Mouse (Mus musculus) CH12.LX (cell line): ENCODE results near the gene Fbxo28. TPM values are rescaled to one million over a fixed set of nuclear protein-coding genes. Genes with fewer than 3 reads are reported as not detected.

Experiments used
- DNase-seq: peaks from one replicate; pipeline ENCODE4 v3.0.0-alpha.2; 2013; ENCODE audit errors: extremely low read depth
- H3K27ac ChIP-seq: 2 replicates; pipeline ENCODE4 v1.5.1; 2012; ENCODE audit warnings: low read depth, mild to moderate bottlenecking, control low read depth, moderate library complexity; ENCODE audit not compliant: insufficient read depth
- H3K27me3 ChIP-seq: replicated peaks from 2 replicates; pipeline ENCODE3; 2012; ENCODE audit warnings: inconsistent platforms
- H3K36me3 ChIP-seq, 2 experiments: replicated peaks in 1 of 2; 2 replicates each; pipeline versions ENCODE3 to v1.6.1; 2012; ENCODE audit warnings: inconsistent platforms in 1 of 2, low read length in 1 of 2, mild to moderate bottlenecking in 1 of 2, mixed read lengths in 1 of 2, moderate library complexity in 1 of 2; ENCODE audit not compliant: control insufficient read depth in 1 of 2, insufficient read depth in 1 of 2
- H3K4me1 ChIP-seq, 2 experiments: 2 replicates each; pipeline ENCODE4 v1.6.1; 2012; ENCODE audit warnings: inconsistent platforms in 1 of 2, moderate library complexity in 1 of 2; ENCODE audit not compliant: insufficient read depth in 2 of 2, control insufficient read depth in 1 of 2
- H3K4me2 ChIP-seq: 2 replicates; pipeline ENCODE4 v1.6.1; 2012; ENCODE audit warnings: low read depth, mild to moderate bottlenecking, control low read depth; ENCODE audit not compliant: poor library complexity, insufficient read depth, severe bottlenecking
- H3K4me3 ChIP-seq, 3 experiments: fragments of 150-350 bp in 1 of 3; sonication (generic) in 1 of 3; replicated peaks in 1 of 3; 2 replicates each; pipeline versions ENCODE3 to v1.5.1; 2011 to 2012; ENCODE audit warnings: low read depth in 2 of 3, low read length in 2 of 3, mild to moderate bottlenecking in 2 of 3, moderate library complexity in 2 of 3, control low read depth in 1 of 3, improper control_type of control experiment in 1 of 3, inconsistent platforms in 1 of 3, mixed read lengths in 1 of 3; ENCODE audit not compliant: poor library complexity in 1 of 3
- H3K79me2 ChIP-seq: replicated peaks from 2 replicates; pipeline ENCODE4 v1.6.1; 2012; ENCODE audit warnings: mild to moderate bottlenecking, moderate library complexity; ENCODE audit not compliant: control insufficient read depth, poor library complexity, insufficient read depth, severe bottlenecking; ENCODE audit errors: extremely low read depth
- H3K9ac ChIP-seq: 2 replicates; pipeline ENCODE4 v1.6.1; 2012; ENCODE audit warnings: low read depth, mild to moderate bottlenecking, control low read depth, moderate library complexity; ENCODE audit not compliant: insufficient read depth
- H3K9me3 ChIP-seq: replicated peaks from 2 replicates; pipeline ENCODE3; 2012; ENCODE audit warnings: low read length, inconsistent platforms, mixed read lengths
- BHLHE40 ChIP-seq: IDR thresholded peaks from 2 replicates; pipeline ENCODE4 v1.6.1; 2011; ENCODE audit warnings: mild to moderate bottlenecking, low read depth, low read length, improper control_type of control experiment
- CHD1 ChIP-seq: IDR thresholded peaks from 2 replicates; pipeline ENCODE4 v1.6.1; 2012; ENCODE audit warnings: low read depth, low read length, improper control_type of control experiment, inconsistent platforms
- CHD2 ChIP-seq: IDR thresholded peaks from 2 replicates; pipeline ENCODE4 v1.6.1; 2011; ENCODE audit warnings: low read length, improper control_type of control experiment
- CTCF ChIP-seq, 2 experiments: IDR thresholded peaks in 1 of 2; conservative IDR thresholded peaks in 1 of 2; 2 replicates each; pipeline ENCODE4 v1.5.1; 2011 to 2012; ENCODE audit warnings: low read depth in 2 of 2, low read length in 2 of 2, improper control_type of control experiment in 1 of 2, inconsistent platforms in 1 of 2, mild to moderate bottlenecking in 1 of 2, moderate library complexity in 1 of 2
- E2F4 ChIP-seq: IDR thresholded peaks from 2 replicates; pipeline ENCODE4 v1.6.1; 2011; ENCODE audit warnings: low read depth, low read length, improper control_type of control experiment; ENCODE audit not compliant: insufficient replicate concordance
- ELF1 ChIP-seq: IDR thresholded peaks from 2 replicates; pipeline ENCODE4 v1.6.1; 2014; ENCODE audit warnings: low read depth, mild to moderate bottlenecking, inconsistent platforms, low read length, improper control_type of control experiment
- EP300 ChIP-seq: IDR thresholded peaks from 2 replicates; pipeline ENCODE4 v1.6.1; 2011; ENCODE audit warnings: low read length, improper control_type of control experiment
- ETS1 ChIP-seq: conservative IDR thresholded peaks from 2 replicates; pipeline ENCODE4 v1.6.1; 2012; ENCODE audit warnings: low read depth, mild to moderate bottlenecking, inconsistent platforms, low read length, improper control_type of control experiment, moderate library complexity
- GABPA ChIP-seq: IDR thresholded peaks from 2 replicates; pipeline ENCODE4 v1.6.1; 2012; ENCODE audit warnings: low read depth, low read length, improper control_type of control experiment, inconsistent platforms; ENCODE audit not compliant: insufficient replicate concordance
- HCFC1 ChIP-seq: IDR thresholded peaks from 2 replicates; pipeline ENCODE4 v1.6.1; 2012; ENCODE audit warnings: low read depth, mild to moderate bottlenecking, inconsistent platforms, low read length, improper control_type of control experiment
- IRF4 ChIP-seq: IDR thresholded peaks from 2 replicates; pipeline ENCODE4 v1.6.1; 2014; ENCODE audit warnings: low read depth, mild to moderate bottlenecking, inconsistent platforms, low read length, improper control_type of control experiment
- JUN ChIP-seq: IDR thresholded peaks from 2 replicates; pipeline ENCODE4 v1.6.1; 2011; ENCODE audit warnings: low read depth, mild to moderate bottlenecking, low read length, improper control_type of control experiment, moderate library complexity; ENCODE audit not compliant: insufficient read depth
- JUND ChIP-seq: conservative IDR thresholded peaks from 2 replicates; pipeline ENCODE4 v1.6.1; 2011; ENCODE audit warnings: low read depth, low read length, improper control_type of control experiment
- KAT2A ChIP-seq: IDR thresholded peaks from 2 replicates; pipeline ENCODE4 v1.6.1; 2012; ENCODE audit warnings: low read length, improper control_type of control experiment, inconsistent platforms; ENCODE audit not compliant: insufficient replicate concordance
- MAFK ChIP-seq: IDR thresholded peaks from 2 replicates; pipeline ENCODE4 v1.6.1; 2011; ENCODE audit warnings: low read length, improper control_type of control experiment; ENCODE audit not compliant: insufficient replicate concordance
- MAX ChIP-seq: IDR thresholded peaks from 2 replicates; pipeline ENCODE4 v1.6.1; 2011; ENCODE audit warnings: low read length, improper control_type of control experiment
- MAZ ChIP-seq: IDR thresholded peaks from 2 replicates; pipeline ENCODE4 v1.6.1; 2012; ENCODE audit warnings: low read depth, mild to moderate bottlenecking, inconsistent platforms, low read length, improper control_type of control experiment, moderate library complexity
- MEF2A ChIP-seq: IDR thresholded peaks from 2 replicates; pipeline ENCODE4 v1.6.1; 2014; ENCODE audit warnings: low read depth, mild to moderate bottlenecking, inconsistent platforms, low read length, improper control_type of control experiment, borderline replicate concordance
- MXI1 ChIP-seq: IDR thresholded peaks from 2 replicates; pipeline ENCODE4 v1.6.1; 2011; ENCODE audit warnings: mild to moderate bottlenecking, low read depth, low read length, improper control_type of control experiment
- MYC ChIP-seq: IDR thresholded peaks from 2 replicates; pipeline ENCODE4 v1.6.1; 2011; ENCODE audit warnings: low read depth, mild to moderate bottlenecking, improper control_type of control experiment, low read length
- NELFE ChIP-seq: IDR thresholded peaks from 2 replicates; pipeline ENCODE4 v1.6.1; 2011; ENCODE audit warnings: low read depth, low read length, improper control_type of control experiment
- NRF1 ChIP-seq: IDR thresholded peaks from 2 replicates; pipeline ENCODE4 v1.6.1; 2014; ENCODE audit warnings: low read depth, mild to moderate bottlenecking, inconsistent platforms, low read length, improper control_type of control experiment, moderate library complexity
- PAX5 ChIP-seq: IDR thresholded peaks from 2 replicates; pipeline ENCODE4 v1.6.1; 2012; ENCODE audit warnings: low read length, inconsistent platforms, mixed read lengths
- POLR2A ChIP-seq: IDR thresholded peaks from 2 replicates; pipeline ENCODE4 v1.6.1; 2011; ENCODE audit warnings: low read depth, mild to moderate bottlenecking, improper control_type of control experiment, low read length
- POLR2AphosphoS2 ChIP-seq: IDR thresholded peaks from 2 replicates; pipeline ENCODE4 v1.6.1; 2011; ENCODE audit warnings: low read depth, low read length, improper control_type of control experiment
- RAD21 ChIP-seq: IDR thresholded peaks from 2 replicates; pipeline ENCODE4 v1.6.1; 2011; ENCODE audit warnings: low read depth, mild to moderate bottlenecking, low read length, improper control_type of control experiment, moderate library complexity
- RCOR1 ChIP-seq: conservative IDR thresholded peaks from 2 replicates; pipeline ENCODE4 v1.6.1; 2012; ENCODE audit warnings: low read depth, mild to moderate bottlenecking, inconsistent platforms, low read length, improper control_type of control experiment
- SIN3A ChIP-seq: IDR thresholded peaks from 2 replicates; pipeline ENCODE4 v1.6.1; 2012; ENCODE audit warnings: low read length, improper control_type of control experiment, inconsistent platforms
- SMC3 ChIP-seq: IDR thresholded peaks from 2 replicates; pipeline ENCODE4 v1.6.1; 2011; ENCODE audit warnings: low read depth, low read length, improper control_type of control experiment
- TBP ChIP-seq: conservative IDR thresholded peaks from 2 replicates; pipeline ENCODE4 v1.6.1; 2011; ENCODE audit warnings: low read depth, low read length, improper control_type of control experiment
- TCF12 ChIP-seq: IDR thresholded peaks from 2 replicates; pipeline ENCODE4 v1.6.1; 2014; ENCODE audit warnings: low read depth, mild to moderate bottlenecking, inconsistent platforms, low read length, improper control_type of control experiment
- UBTF ChIP-seq: IDR thresholded peaks from 2 replicates; pipeline ENCODE4 v1.6.1; 2012; ENCODE audit warnings: low read depth, mild to moderate bottlenecking, inconsistent platforms, low read length, improper control_type of control experiment, moderate library complexity
- USF1 ChIP-seq: IDR thresholded peaks from 2 replicates; pipeline ENCODE4 v1.6.1; 2014; ENCODE audit warnings: low read depth, mild to moderate bottlenecking, inconsistent platforms, low read length, improper control_type of control experiment
- USF2 ChIP-seq: conservative IDR thresholded peaks from 2 replicates; pipeline ENCODE4 v1.6.1; 2011; ENCODE audit warnings: low read depth, low read length, improper control_type of control experiment
- ZC3H11A ChIP-seq: IDR thresholded peaks from 2 replicates; pipeline ENCODE4 v1.6.1; 2012; ENCODE audit warnings: low read depth, mild to moderate bottlenecking, inconsistent platforms, low read length, improper control_type of control experiment
- ZKSCAN1 ChIP-seq: IDR thresholded peaks from 2 replicates; pipeline ENCODE4 v1.6.1; 2012; ENCODE audit warnings: low read depth, inconsistent platforms, low read length, improper control_type of control experiment, borderline replicate concordance
- ZMIZ1 ChIP-seq: IDR thresholded peaks from 2 replicates; pipeline ENCODE4 v1.6.1; 2012; ENCODE audit warnings: low read depth, mild to moderate bottlenecking, inconsistent platforms, low read length, improper control_type of control experiment
- ZNF384 ChIP-seq: IDR thresholded peaks from 2 replicates; pipeline ENCODE4 v1.6.1; 2012; ENCODE audit warnings: low read depth, low read length, improper control_type of control experiment, inconsistent platforms
- dilution Hi-C: fragments of 300-500 bp; cut with MboI; formaldehyde crosslinking; loops from 2 replicates; pipeline ENCODE4 v1.14.3; 2020; ENCODE audit warnings: low sequenced_read_pairs; ENCODE audit not compliant: extremely low pct_unique_long_range_greater_than_20kb, extremely low pct_ligation_motif_present
- in situ Hi-C: fragments of 300-500 bp; cut with MboI; formaldehyde crosslinking; loops from 3 replicates; pipeline ENCODE4 v1.14.3; 2019; ENCODE audit warnings: low sequenced_read_pairs, low pct_ligation_motif_present, low pct_unique_long_range_greater_than_20kb, mixed read lengths
- polyA plus RNA-seq: library from polyadenylated mRNA; unstranded; fragments of >175 nt; gene quantifications from 2 replicates; pipeline ENCODE4 v1.2.1, GENCODE M21; 2012; ENCODE audit warnings: low read depth; ENCODE audit not compliant: insufficient read length
- total RNA-seq, 2 experiments: library from RNA; depleted of rRNA; stranded (reverse); fragments of 300-350 nt in 1 of 2; fragments of >200 nt in 1 of 2; gene quantifications; 2 replicates each; pipeline ENCODE4 v1.2.3; 2012 to 2014

Gene Fbxo28
- total and polyA plus RNA-seq, 3 experiments = 11.9 to 13.3 (median 12.6) TPM

DNA sequence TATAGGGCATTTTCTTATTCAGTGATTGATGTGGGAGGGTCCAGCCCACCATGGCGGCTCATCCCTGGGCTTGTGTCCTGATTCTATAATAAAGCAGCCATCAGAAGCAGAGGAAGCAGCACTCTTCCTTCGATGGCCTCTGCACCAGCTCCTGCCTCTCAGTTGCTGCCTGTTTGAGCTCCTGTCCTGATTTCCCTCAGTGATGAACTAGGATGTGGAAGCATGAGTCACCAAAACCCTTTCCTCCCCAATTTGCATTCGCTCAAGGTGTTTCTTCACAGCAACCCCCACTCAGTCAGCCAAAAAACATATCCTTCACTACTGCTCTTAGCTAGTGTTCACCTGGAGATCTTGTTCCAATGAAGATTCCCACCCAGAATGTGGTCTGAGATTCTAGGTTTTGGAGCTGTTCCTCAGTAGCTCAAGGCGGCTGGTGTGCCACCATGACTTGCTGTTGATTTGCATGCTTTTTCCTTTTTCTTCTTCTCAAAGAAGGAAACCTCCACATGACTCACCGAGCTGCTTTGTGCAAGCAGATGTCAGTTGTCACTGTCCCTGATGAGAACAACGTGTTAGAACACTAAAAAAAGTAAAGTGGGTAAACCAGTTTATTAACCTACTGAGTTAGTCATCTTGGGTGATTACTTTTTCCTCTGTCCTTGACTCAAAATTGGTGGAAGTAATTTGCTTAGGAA is 39.1 kb downstream of the Fbxo28 start:
- Histone ChIP-seq H3K9me3 (no peaks in the 10 kb centered on the region), H3K4me1 (peaks cover 4 to 15% of the 10 kb centered on the region in 2 experiments; a peak in 3 of 4 replicates), H3K79me2 (no peaks in the 10 kb centered on the region), H3K27me3 (no peaks in the 10 kb centered on the region), H3K9ac (peak overlapping the region; percentile 57; the same call in 1 of the 2 replicates), H3K36me3 (no peaks in the 10 kb centered on the region), H3K4me2 (peak overlapping the region; percentile 57), H3K27ac (peak overlapping the region; percentile 49), H3K4me3 (peak overlapping the region in 1 of 3 experiments; percentile 6)
- in situ Hi-C loops = no loop called here
- DNase-seq = peak; percentile 67
- TF ChIP-seq ZC3H11A (no peak), MXI1 (peak; percentile 89), ZKSCAN1 (no peak), MAX (peak; percentile 82), USF2 (0 out of 2 replicates have a peak, but pooled peaks have one; percentile 3), RCOR1 (no peak), EP300 (peak; percentile 77), ELF1 (no peak), MEF2A (peak; percentile 65), ETS1 (peak; percentile 73), E2F4 (no peak), ZMIZ1 (0 out of 2 replicates have a peak, but pooled peaks have one; percentile 33), NRF1 (no peak), NELFE (no peak), POLR2A (no peak), HCFC1 (peak; percentile 39; the same call in 1 of the 2 replicates), KAT2A (no peak), SIN3A (peak; percentile 65; the same call in 1 of the 2 replicates), UBTF (no peak), CHD2 (peak; percentile 61), TBP (0 out of 2 replicates have a peak, but pooled peaks have one; percentile 29), MAZ (0 out of 2 replicates have a peak, but pooled peaks have one; percentile 61), CHD1 (no peak), PAX5 (no peak), TCF12 (0 out of 2 replicates have a peak, but pooled peaks have one; percentile 18), BHLHE40 (peak; percentile 48), GABPA (no peak), POLR2AphosphoS2 (no peak), RAD21 (no peak; the same call in 1 of the 2 replicates), ZNF384 (no peak), USF1 (peak; percentile 9; the same call in 1 of the 2 replicates), CTCF (conservative IDR thresholded peaks at IDR 0.05 in 1 of 2, IDR thresholded peaks at IDR 0.05 in 1 of 2; ENCODE audit: low read depth in 2 of 2, low read length in 2 of 2) (no peak), IRF4 (peak; percentile 62), MAFK (no peak), MYC (peak; percentile 84), JUND (peak; percentile 73), SMC3 (no peak), JUN (peak; percentile 53)
- dilution Hi-C loops = no loop called here
